Mouse (Mus musculus): ENCODE results near the gene Spsb3. TPM values are rescaled to one million over a fixed set of nuclear protein-coding genes. Genes with fewer than 3 reads are reported as not detected.

The Spsb3 gene
- polyA plus RNA-seq, 1 experiment = not detected

- TF ChIP-seq CTCF (IDR thresholded peaks at IDR 0.05; ENCODE audit: insufficient read depth, low read depth, low read length) = no peak
- TF ChIP-seq POLR2A (IDR thresholded peaks at IDR 0.05; ENCODE audit: insufficient read depth, low read depth, low read length) = no peak
- no peak overlapping the region for H3K27ac ChIP-seq (ENCODE audit: insufficient read depth, low read depth, low read length)
- WGBS = 40% methylated on average over 7 of the region's 7 CpGs
- H3K4me1 ChIP-seq (ENCODE audit: control insufficient read depth, insufficient read depth, low read length) = peaks cover 7% of the 10 kb centered on the region
- H3K4me3 ChIP-seq (ENCODE audit: insufficient read depth, low read depth, low read length) = no peak overlapping the region
Observed at GRCm38 (mm10) chr17:24881738-24882440, 4.6 kb upstream of the Spsb3 start.

DNA sequence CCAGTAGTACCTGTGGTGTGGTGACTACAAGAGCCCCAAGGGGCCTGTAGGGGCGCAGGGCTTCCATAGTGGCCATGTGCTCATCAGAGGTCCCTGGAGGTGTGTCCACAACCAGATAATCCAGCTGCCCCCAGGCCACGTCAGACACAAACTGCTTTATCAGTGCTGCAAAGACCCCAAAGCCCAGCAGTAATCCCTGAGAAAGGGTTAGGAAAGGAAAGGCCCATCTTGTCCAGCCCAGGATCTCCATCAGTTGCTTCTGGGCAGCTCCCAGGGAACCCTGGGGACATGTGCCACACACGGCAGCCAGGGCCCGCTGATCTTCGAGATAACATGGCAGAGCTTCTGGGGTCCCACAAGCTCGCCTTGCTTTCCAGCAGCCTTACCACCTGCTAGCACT lies 2.1 kb upstream of the Spsb3 start:
- Histone ChIP-seq H3K4me1 (ENCODE audit: control insufficient read depth, insufficient read depth, low read length) (peaks cover 15% of the 10 kb centered on the region), H3K4me3 (ENCODE audit: insufficient read depth, low read depth, low read length) (no peak overlapping the region), H3K27ac (ENCODE audit: insufficient read depth, low read depth, low read length) (no peak overlapping the region)
- 86% methylated on average over 6 of the region's 6 CpGs for WGBS
- TF ChIP-seq CTCF (IDR thresholded peaks at IDR 0.05; ENCODE audit: insufficient read depth, low read depth, low read length) (no peak), POLR2A (IDR thresholded peaks at IDR 0.05; ENCODE audit: insufficient read depth, low read depth, low read length) (no peak)

DNA sequence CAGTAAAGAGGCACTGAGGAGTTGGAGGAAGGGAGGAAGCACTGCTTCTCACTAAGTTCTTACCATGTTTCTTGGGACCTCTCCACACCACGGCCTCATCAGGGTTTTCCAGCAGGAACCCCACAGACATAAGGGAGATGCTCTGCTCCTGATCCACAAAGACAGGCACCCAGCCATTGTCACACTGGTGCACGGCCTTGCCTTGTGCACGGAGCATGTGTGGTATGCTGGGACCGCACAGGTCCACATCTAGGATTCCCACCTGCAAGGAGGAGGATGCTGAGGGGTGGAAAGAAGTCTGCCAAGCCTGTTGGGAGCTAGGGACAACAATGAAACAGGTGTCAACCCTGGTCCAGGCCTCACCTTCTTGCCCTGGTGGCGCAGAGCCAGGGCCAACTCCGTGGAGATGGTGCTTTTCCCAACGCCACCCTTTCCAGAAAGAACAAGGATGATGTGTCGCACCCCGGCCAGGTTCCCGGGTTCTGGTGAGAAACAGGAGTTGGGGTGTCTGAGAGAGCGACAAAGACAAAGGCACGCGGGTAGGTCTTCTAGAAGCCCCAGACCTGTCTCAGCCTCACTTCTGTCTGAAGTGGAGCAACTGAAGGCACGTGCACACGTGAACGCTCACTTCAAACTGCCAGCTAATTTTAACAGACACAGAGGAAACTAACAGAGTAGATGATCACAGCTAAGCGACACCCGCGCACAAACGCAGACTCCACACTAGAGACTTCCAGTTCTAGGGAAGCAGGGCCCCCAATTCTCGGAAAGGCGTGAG lies 898 bp upstream of the Spsb3 start:
- no peak overlapping the region for H3K27ac ChIP-seq (ENCODE audit: insufficient read depth, low read depth, low read length)
- TF ChIP-seq CTCF (IDR thresholded peaks at IDR 0.05; ENCODE audit: insufficient read depth, low read depth, low read length) (no peak), POLR2A (IDR thresholded peaks at IDR 0.05; ENCODE audit: insufficient read depth, low read depth, low read length) (no peak)
- peaks cover 19% of the 10 kb centered on the region for H3K4me1 ChIP-seq (ENCODE audit: control insufficient read depth, insufficient read depth, low read length)
- peak overlapping the region; percentile 69 for H3K4me3 ChIP-seq (ENCODE audit: insufficient read depth, low read depth, low read length)
- WGBS = 24% methylated on average over 22 of the region's 22 CpGs

- H3K27ac ChIP-seq (ENCODE audit: insufficient read depth, low read depth, low read length) = peak overlapping the region; percentile 41
- peak overlapping the region; percentile 92 for H3K4me3 ChIP-seq (ENCODE audit: insufficient read depth, low read depth, low read length)
- peaks cover 19% of the 10 kb centered on the region for H3K4me1 ChIP-seq (ENCODE audit: control insufficient read depth, insufficient read depth, low read length)
- WGBS = 0% methylated on average over 18 of the region's 18 CpGs
- TF ChIP-seq POLR2A (IDR thresholded peaks at IDR 0.05; ENCODE audit: insufficient read depth, low read depth, low read length) (0 out of 2 replicates have a peak, but pooled peaks have one; percentile 23), CTCF (IDR thresholded peaks at IDR 0.05; ENCODE audit: insufficient read depth, low read depth, low read length) (no peak)
Observed at GRCm38 (mm10) chr17:24886932-24887271, 459 bp downstream of the Spsb3 start.

GRCm38 (mm10) chr17:24887291-24888080 lies 1.0 kb downstream of the Spsb3 start:
- TF ChIP-seq POLR2A (IDR thresholded peaks at IDR 0.05; ENCODE audit: insufficient read depth, low read depth, low read length) (no peak), CTCF (IDR thresholded peaks at IDR 0.05; ENCODE audit: insufficient read depth, low read depth, low read length) (no peak)
- WGBS = 58% methylated on average over 18 of the region's 18 CpGs
- H3K27ac ChIP-seq (ENCODE audit: insufficient read depth, low read depth, low read length) = 0 out of 2 replicates have a peak overlapping the region, but pooled peaks have one; percentile 41

GRCm38 (mm10) chr17:24888862-24889261 lies 2.4 kb downstream of the Spsb3 start:
- Histone ChIP-seq H3K4me3 (ENCODE audit: insufficient read depth, low read depth, low read length) (no peak overlapping the region), H3K27ac (ENCODE audit: insufficient read depth, low read depth, low read length) (no peak overlapping the region), H3K4me1 (ENCODE audit: control insufficient read depth, insufficient read depth, low read length) (peaks cover 31% of the 10 kb centered on the region)
- 84% methylated on average over 3 of the region's 3 CpGs for WGBS
- no peak for TF ChIP-seq CTCF (IDR thresholded peaks at IDR 0.05; ENCODE audit: insufficient read depth, low read depth, low read length)
- no peak for TF ChIP-seq POLR2A (IDR thresholded peaks at IDR 0.05; ENCODE audit: insufficient read depth, low read depth, low read length)

More at GRCm38 (mm10) chr17:24887291-24888080, 1.0 kb downstream of the Spsb3 start:
- Histone ChIP-seq H3K4me1 (ENCODE audit: control insufficient read depth, insufficient read depth, low read length) (peaks cover 21% of the 10 kb centered on the region), H3K4me3 (ENCODE audit: insufficient read depth, low read depth, low read length) (peak overlapping the region; percentile 92)

DNA sequence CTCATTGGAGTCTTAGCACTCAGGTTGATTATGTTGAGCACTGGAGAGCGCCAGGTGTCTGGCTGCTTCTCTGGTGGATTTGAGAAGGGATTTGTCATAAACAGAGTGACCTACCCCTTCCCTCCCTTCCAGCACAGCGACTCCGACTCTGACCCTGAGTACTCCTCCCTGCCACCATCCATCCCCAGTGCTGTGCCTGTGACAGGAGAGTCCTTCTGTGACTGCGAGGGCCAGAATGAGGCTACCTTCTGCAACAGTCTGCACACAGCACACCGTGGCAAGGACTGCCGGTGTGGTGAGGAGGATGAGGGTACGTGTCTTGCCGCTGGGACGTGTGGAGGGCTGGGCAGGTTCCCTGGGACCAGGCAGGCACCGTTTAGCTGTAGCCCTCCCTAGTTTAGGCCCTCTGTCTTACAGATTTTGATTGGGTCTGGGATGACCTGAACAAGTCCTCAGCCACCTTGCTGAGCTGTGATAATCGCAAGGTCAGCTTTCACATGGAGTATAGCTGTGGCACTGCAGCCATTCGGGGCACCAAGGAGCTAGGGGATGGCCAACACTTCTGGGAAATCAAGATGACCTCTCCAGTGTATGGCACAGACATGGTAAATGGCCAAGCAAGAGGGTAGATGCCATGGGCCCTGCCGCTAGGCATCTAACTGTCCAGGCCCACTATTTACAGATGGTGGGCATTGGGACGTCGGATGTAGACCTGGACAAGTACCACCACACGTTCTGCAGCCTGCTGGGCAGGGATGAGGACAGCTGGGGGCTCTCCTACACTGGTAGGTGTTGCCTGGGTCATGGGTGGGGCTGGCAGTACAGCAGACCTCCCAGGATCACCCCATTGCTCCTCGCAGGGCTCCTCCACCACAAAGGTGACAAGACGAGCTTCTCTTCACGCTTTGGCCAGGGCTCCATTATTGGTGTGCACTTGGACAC lies 4.0 kb downstream of the Spsb3 start:
- TF ChIP-seq CTCF (IDR thresholded peaks at IDR 0.05; ENCODE audit: insufficient read depth, low read depth, low read length) (no peak), POLR2A (IDR thresholded peaks at IDR 0.05; ENCODE audit: insufficient read depth, low read depth, low read length) (no peak)

GRCm38 (mm10) chr17:24891321-24891720 lies 4.9 kb downstream of the Spsb3 start:
- 81% methylated on average over 13 of the region's 13 CpGs for WGBS
- Histone ChIP-seq H3K4me1 (ENCODE audit: control insufficient read depth, insufficient read depth, low read length) (peaks cover 34% of the 10 kb centered on the region), H3K27ac (ENCODE audit: insufficient read depth, low read depth, low read length) (no peak overlapping the region), H3K4me3 (ENCODE audit: insufficient read depth, low read depth, low read length) (no peak overlapping the region)
- no peak for TF ChIP-seq CTCF (IDR thresholded peaks at IDR 0.05; ENCODE audit: insufficient read depth, low read depth, low read length)
- no peak for TF ChIP-seq POLR2A (IDR thresholded peaks at IDR 0.05; ENCODE audit: insufficient read depth, low read depth, low read length)

More for the DNA sequence above, 4.0 kb downstream of the Spsb3 start:
- H3K27ac ChIP-seq (ENCODE audit: insufficient read depth, low read depth, low read length) = no peak overlapping the region
- H3K4me3 ChIP-seq (ENCODE audit: insufficient read depth, low read depth, low read length) = no peak overlapping the region
- WGBS = 84% methylated on average over 19 of the region's 19 CpGs
- peaks cover 30% of the 10 kb centered on the region for H3K4me1 ChIP-seq (ENCODE audit: control insufficient read depth, insufficient read depth, low read length)
